Mouse (Mus musculus): ENCODE measurements around the gene Megf8. TPM values are rescaled to one million over a fixed set of nuclear protein-coding genes. Genes with fewer than 3 reads are reported as not detected.
A peak's percentile ranks its signal among the peaks of the same experiment; 100 is the strongest.

Megf8 gene
- polyA plus RNA-seq, 1 experiment = 32.9 TPM

- TF ChIP-seq CTCF (IDR thresholded peaks at IDR 0.05; ENCODE audit: borderline replicate concordance, insufficient read depth, low read length) = no peak
- no peak overlapping the region for H3K4me3 ChIP-seq (ENCODE audit: insufficient read depth, low read length)
- H3K27ac ChIP-seq (ENCODE audit: insufficient read depth, low read length) = no peak overlapping the region
- no peaks in the 10 kb centered on the region for H3K4me1 ChIP-seq (ENCODE audit: control insufficient read depth, insufficient read depth, low read length)
Measured at GRCm38 (mm10) chr7:25363632-25364031, 46.7 kb downstream of the Megf8 start.

GRCm38 (mm10) chr7:25365937-25366625 lies 49.1 kb downstream of the Megf8 start:
- no peak overlapping the region for H3K27ac ChIP-seq (ENCODE audit: insufficient read depth, low read length)
- H3K4me3 ChIP-seq (ENCODE audit: insufficient read depth, low read length) = no peak overlapping the region
- no peaks in the 10 kb centered on the region for H3K4me1 ChIP-seq (ENCODE audit: control insufficient read depth, insufficient read depth, low read length)
- TF ChIP-seq CTCF (IDR thresholded peaks at IDR 0.05; ENCODE audit: borderline replicate concordance, insufficient read depth, low read length) = no peak
- TF ChIP-seq POLR2A (IDR thresholded peaks at IDR 0.05; ENCODE audit: low read depth, low read length) = no peak

- peak; percentile 40; the same call in 1 of the 2 replicates for TF ChIP-seq CTCF (IDR thresholded peaks at IDR 0.05; ENCODE audit: borderline replicate concordance, insufficient read depth, low read length)
- TF ChIP-seq POLR2A (IDR thresholded peaks at IDR 0.05; ENCODE audit: low read depth, low read length) = no peak
- Histone ChIP-seq H3K4me1 (ENCODE audit: control insufficient read depth, insufficient read depth, low read length) (no peaks in the 10 kb centered on the region), H3K27ac (ENCODE audit: insufficient read depth, low read length) (no peak overlapping the region), H3K4me3 (ENCODE audit: insufficient read depth, low read length) (no peak overlapping the region)
Measured at GRCm38 (mm10) chr7:25367632-25368293, 50.8 kb downstream of the Megf8 start.

GRCm38 (mm10) chr7:25368333-25368732 lies 51.4 kb downstream of the Megf8 start:
- Histone ChIP-seq H3K4me1 (ENCODE audit: control insufficient read depth, insufficient read depth, low read length) (no peaks in the 10 kb centered on the region), H3K27ac (ENCODE audit: insufficient read depth, low read length) (no peak overlapping the region), H3K4me3 (ENCODE audit: insufficient read depth, low read length) (no peak overlapping the region)
- TF ChIP-seq CTCF (IDR thresholded peaks at IDR 0.05; ENCODE audit: borderline replicate concordance, insufficient read depth, low read length) (no peak), POLR2A (IDR thresholded peaks at IDR 0.05; ENCODE audit: low read depth, low read length) (no peak)

GRCm38 (mm10) chr7:25369058-25369749 lies 52.2 kb downstream of the Megf8 start, which contains the start of gene Cnfn:
Cnfn (minus strand) TSS chr7:25369724.
- Histone ChIP-seq H3K27ac (ENCODE audit: insufficient read depth, low read length) (no peak within 1 kb of the TSS), H3K4me3 (ENCODE audit: insufficient read depth, low read length) (no peak within 1 kb of the TSS), H3K4me1 (ENCODE audit: control insufficient read depth, insufficient read depth, low read length) (no peaks in the 10 kb centered on the region)
- TF ChIP-seq POLR2A (IDR thresholded peaks at IDR 0.05; ENCODE audit: low read depth, low read length) (no peak), CTCF (IDR thresholded peaks at IDR 0.05; ENCODE audit: borderline replicate concordance, insufficient read depth, low read length) (no peak)

- H3K4me1 ChIP-seq (ENCODE audit: control insufficient read depth, insufficient read depth, low read length) = no peaks in the 10 kb centered on the region; the same call in 1 of the 2 replicates
- H3K4me3 ChIP-seq (ENCODE audit: insufficient read depth, low read length) = no peak overlapping the region
- TF ChIP-seq CTCF (IDR thresholded peaks at IDR 0.05; ENCODE audit: borderline replicate concordance, insufficient read depth, low read length) (no peak), POLR2A (IDR thresholded peaks at IDR 0.05; ENCODE audit: low read depth, low read length) (no peak)
- H3K27ac ChIP-seq (ENCODE audit: insufficient read depth, low read length) = no peak overlapping the region
Measured at GRCm38 (mm10) chr7:25372441-25372840, 55.5 kb downstream of the Megf8 start.

GRCm38 (mm10) chr7:25376556-25376955 lies 59.6 kb downstream of the Megf8 start:
- peak overlapping the region; percentile 1; the same call in 1 of the 2 replicates for H3K27ac ChIP-seq (ENCODE audit: insufficient read depth, low read length)
- TF ChIP-seq POLR2A (IDR thresholded peaks at IDR 0.05; ENCODE audit: low read depth, low read length) = no peak
- TF ChIP-seq CTCF (IDR thresholded peaks at IDR 0.05; ENCODE audit: borderline replicate concordance, insufficient read depth, low read length) = no peak
- no peaks in the 10 kb centered on the region; the same call in 1 of the 2 replicates for H3K4me1 ChIP-seq (ENCODE audit: control insufficient read depth, insufficient read depth, low read length)
- H3K4me3 ChIP-seq (ENCODE audit: insufficient read depth, low read length) = peak overlapping the region; percentile 15

- Histone ChIP-seq H3K4me3 (ENCODE audit: insufficient read depth, low read length) (peak overlapping the region; percentile 15; the same call in 1 of the 2 replicates), H3K4me1 (ENCODE audit: control insufficient read depth, insufficient read depth, low read length) (no peaks in the 10 kb centered on the region; the same call in 1 of the 2 replicates), H3K27ac (ENCODE audit: insufficient read depth, low read length) (peak overlapping the region; percentile 1; the same call in 1 of the 2 replicates)
- TF ChIP-seq POLR2A (IDR thresholded peaks at IDR 0.05; ENCODE audit: low read depth, low read length) (no peak), CTCF (IDR thresholded peaks at IDR 0.05; ENCODE audit: borderline replicate concordance, insufficient read depth, low read length) (no peak)
Measured at GRCm38 (mm10) chr7:25377100-25377700, 60.2 kb downstream of the Megf8 start.
